Mouse (Mus musculus) embryo, embryonic 11 days (tissue): Measurements from ENCODE around the gene Gm21866.
"Not testable (repeated sequence)": the region's sequence is repeated elsewhere in the genome, so short reads cannot be mapped to it uniquely, and the experiment has no call there.

Experiments used
- DNase-seq: peaks from one replicate; pipeline ENCODE4 v3.0.0-alpha.2; 2015

The Gm21866 gene

GRCm38 (mm10) chrY:13465479-13465878 is at the start of gene Gm21866:
Gm21866 (minus strand) TSS chrY:13465579.
- not testable (repeated sequence) for DNase-seq

GRCm38 (mm10) chrY:13493726-13494125 is 28.3 kb upstream of the Gm21866 start, which contains the start of gene Gm20773:
Gm20773 (plus strand) TSS chrY:13494026.
- DNase-seq, result not testable (repeated sequence)
